Mouse (Mus musculus) C2C12 (cell line): ENCODE measurements around the gene Cdc42ep1. TPM values are rescaled to one million over a fixed set of nuclear protein-coding genes. Genes with fewer than 3 reads are reported as not detected.

Experiments used
- H3K27me3 ChIP-seq: one replicate; pipeline ENCODE4 v1.6.1; 2011; ENCODE audit not compliant: control insufficient read depth, insufficient read depth, insufficient read length
- H3K36me3 ChIP-seq: one replicate; pipeline ENCODE4 v1.6.1; 2011; ENCODE audit not compliant: control insufficient read depth, insufficient read depth
- H3K4me3 ChIP-seq: one replicate; pipeline ENCODE4 v1.5.1; 2011; ENCODE audit warnings: mild to moderate bottlenecking, control low read depth; ENCODE audit not compliant: poor library complexity, insufficient read depth, severe bottlenecking
- H3K79me2 ChIP-seq: one replicate; pipeline ENCODE4 v1.6.1; 2011; ENCODE audit not compliant: control insufficient read depth, insufficient read depth
- H3K79me3 ChIP-seq: one replicate; pipeline ENCODE4 v1.6.1; 2011; ENCODE audit warnings: low read depth, control low read depth
- H3ac ChIP-seq: one replicate; pipeline ENCODE3; 2011; ENCODE audit warnings: low read depth; ENCODE audit not compliant: control insufficient read depth, insufficient read length
- CEBPB ChIP-seq: IDR thresholded peaks from one replicate; pipeline ENCODE4 v1.6.1; 2011; ENCODE audit warnings: low read depth, mild to moderate bottlenecking, control low read depth, moderate library complexity
- CTCF ChIP-seq: IDR thresholded peaks from one replicate; pipeline ENCODE4 v1.5.1; 2011; ENCODE audit not compliant: control insufficient read depth, insufficient read depth, insufficient read length
- FOSL1 ChIP-seq: IDR thresholded peaks from one replicate; pipeline ENCODE4 v1.8.0; 2011; ENCODE audit warnings: mild to moderate bottlenecking, low read length; ENCODE audit not compliant: poor library complexity, insufficient read depth, severe bottlenecking
- MAX ChIP-seq: IDR thresholded peaks from one replicate; pipeline ENCODE4 v1.6.1; 2011; ENCODE audit warnings: mild to moderate bottlenecking, control low read depth
- MYOD1 ChIP-seq: IDR thresholded peaks from one replicate; pipeline ENCODE4 v1.6.1; 2011; ENCODE audit warnings: low read depth; ENCODE audit not compliant: control insufficient read depth, insufficient read length
- MYOG ChIP-seq: IDR thresholded peaks from one replicate; pipeline ENCODE4 v1.6.1; 2011; ENCODE audit not compliant: control insufficient read depth, insufficient read length; ENCODE audit errors: extremely low read depth
- USF1 ChIP-seq: IDR thresholded peaks from one replicate; pipeline ENCODE4 v1.6.1; 2011; ENCODE audit warnings: low read depth, mild to moderate bottlenecking, control low read depth, moderate library complexity
- polyA plus RNA-seq: library from polyadenylated mRNA; unstranded; fragments of >200 nt; fragmentation: generic; extraction: Trizol; gene quantifications from one replicate; pipeline ENCODE4 v1.2.1, GENCODE M21; 2012; ENCODE audit warnings: missing spikeins

Gene Cdc42ep1
- polyA plus RNA-seq, 1 experiment: 55.2 TPM

- Histone ChIP-seq H3K79me3 (no peaks in the 10 kb centered on the region), H3K4me3 (no peak overlapping the region), H3K79me2 (no peaks in the 10 kb centered on the region), H3ac (no peak overlapping the region), H3K27me3 (no peaks in the 10 kb centered on the region), H3K36me3 (no peaks in the 10 kb centered on the region)
- TF ChIP-seq MYOG (no peak), MAX (peak; percentile 98), MYOD1 (no peak), CEBPB (no peak), FOSL1 (no peak), USF1 (peak; percentile 45), CTCF (no peak)
Observed at GRCm38 (mm10) chr15:78815314-78816073, 26.9 kb upstream of the Cdc42ep1 start.

- TF ChIP-seq USF1 (no peak), CTCF (no peak), CEBPB (no peak), MAX (no peak), MYOG (no peak), FOSL1 (no peak), MYOD1 (no peak)
- no peak overlapping the region for H3ac ChIP-seq
- H3K79me2 ChIP-seq: no peaks in the 10 kb centered on the region
- H3K4me3 ChIP-seq: no peak overlapping the region
- no peaks in the 10 kb centered on the region for H3K36me3 ChIP-seq
- no peaks in the 10 kb centered on the region for H3K79me3 ChIP-seq
- no peaks in the 10 kb centered on the region for H3K27me3 ChIP-seq
Observed at GRCm38 (mm10) chr15:78816074-78816391, 26.4 kb upstream of the Cdc42ep1 start.

DNA sequence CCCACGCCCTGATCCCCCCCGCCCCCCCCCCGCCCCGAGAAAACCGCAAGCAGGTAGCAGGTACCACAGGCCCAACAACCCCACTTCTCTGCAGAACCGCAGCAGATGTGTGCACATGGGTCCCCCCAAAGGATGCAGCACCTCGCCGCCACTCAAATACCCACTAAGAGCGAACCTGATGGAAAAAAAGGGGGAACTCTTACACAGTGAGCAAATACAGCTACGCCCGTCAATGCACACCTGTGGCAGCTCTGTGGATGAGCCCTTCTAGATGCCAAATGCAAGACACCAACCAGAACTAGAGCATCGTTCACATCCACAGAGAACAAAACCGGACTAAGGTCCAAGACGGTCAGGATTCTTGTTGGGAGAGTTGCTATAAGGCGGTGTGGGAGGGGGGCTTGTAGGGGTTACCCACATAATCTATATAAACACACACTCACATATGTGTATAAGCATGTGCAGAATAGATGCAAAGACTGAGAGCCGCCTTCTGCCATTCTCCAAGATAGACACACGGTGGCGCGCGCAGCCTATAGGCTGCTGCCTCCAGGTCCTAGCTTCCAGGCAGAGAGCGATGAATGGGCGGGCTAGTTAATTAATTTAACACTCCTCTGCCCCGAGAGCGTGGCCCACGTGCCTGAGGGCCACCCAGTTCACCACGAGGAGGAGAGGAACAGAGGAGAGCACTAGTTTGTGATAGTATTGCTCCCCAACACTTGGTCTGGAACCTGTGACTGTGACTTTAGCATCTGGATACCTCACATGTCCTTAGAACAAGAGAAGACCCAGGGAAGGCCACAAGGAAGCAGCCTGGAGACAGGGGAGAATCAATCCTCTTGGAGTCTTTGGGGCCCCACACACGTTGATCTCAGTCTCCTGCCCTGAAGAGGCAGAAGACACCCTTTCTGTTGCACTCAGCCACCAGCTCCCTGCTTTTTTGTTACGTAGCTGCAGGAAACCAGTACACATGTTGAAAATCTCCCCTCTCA, 15.9 kb upstream of the Cdc42ep1 start:
- TF ChIP-seq MAX: peak; percentile 89
- TF ChIP-seq MYOD1: no peak
- TF ChIP-seq CTCF: peak; percentile 89
- TF ChIP-seq USF1: no peak
- Histone ChIP-seq H3K27me3 (no peaks in the 10 kb centered on the region), H3K79me2 (no peaks in the 10 kb centered on the region), H3K79me3 (no peaks in the 10 kb centered on the region), H3ac (no peak overlapping the region), H3K36me3 (no peaks in the 10 kb centered on the region), H3K4me3 (no peak overlapping the region)

DNA sequence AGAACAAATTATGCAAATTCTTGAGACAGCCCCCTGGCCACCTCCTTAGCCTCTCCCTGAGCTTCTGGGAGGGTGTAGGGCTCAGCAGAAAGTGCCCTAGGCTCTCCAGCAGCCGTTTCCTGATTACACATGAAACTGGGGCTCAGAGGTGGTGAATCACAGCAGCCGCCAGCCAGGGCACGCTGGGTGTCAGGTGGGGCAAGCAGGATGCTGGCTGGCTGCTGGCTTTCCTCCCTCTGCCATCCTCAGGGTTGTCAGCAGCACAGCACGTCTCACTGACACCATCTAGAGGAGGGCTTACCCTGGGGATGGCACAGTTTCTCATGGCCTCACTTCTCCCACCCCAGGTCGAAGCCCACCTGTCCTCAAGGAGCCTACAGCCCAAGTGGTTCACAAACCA, 14.1 kb upstream of the Cdc42ep1 start:
- TF ChIP-seq FOSL1: no peak
- TF ChIP-seq USF1: no peak
- TF ChIP-seq CEBPB: no peak
- no peak for TF ChIP-seq MYOD1
- TF ChIP-seq CTCF: peak; percentile 20
- no peak for TF ChIP-seq MYOG
- peak; percentile 81 for TF ChIP-seq MAX
- H3K79me3 ChIP-seq: no peaks in the 10 kb centered on the region
- H3K4me3 ChIP-seq: no peak overlapping the region
- H3K27me3 ChIP-seq: no peaks in the 10 kb centered on the region
- H3K79me2 ChIP-seq: no peaks in the 10 kb centered on the region
- H3ac ChIP-seq: no peak overlapping the region
- H3K36me3 ChIP-seq: no peaks in the 10 kb centered on the region

DNA sequence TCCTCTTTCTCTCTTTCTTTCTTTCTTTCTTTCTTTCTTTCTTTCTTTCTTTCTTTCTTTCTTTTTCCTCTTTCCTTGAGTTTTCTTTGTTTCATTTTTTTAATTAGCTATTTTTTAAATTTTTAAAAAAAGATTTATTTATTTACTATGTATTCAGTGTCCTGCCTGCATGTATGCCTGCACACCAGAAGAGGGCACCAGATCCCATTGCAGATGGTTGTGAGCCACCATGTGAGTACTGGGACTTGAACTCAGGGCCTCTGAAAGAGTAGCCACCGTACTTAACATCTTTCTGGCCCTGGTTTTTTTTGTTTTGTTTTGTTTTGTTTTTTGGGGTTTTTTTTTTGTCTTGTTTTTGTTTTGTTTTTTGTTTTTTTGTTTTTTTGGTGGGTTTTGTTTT, 12.8 kb upstream of the Cdc42ep1 start:
- Histone ChIP-seq H3K4me3 (no peak overlapping the region), H3K27me3 (no peaks in the 10 kb centered on the region), H3K79me2 (no peaks in the 10 kb centered on the region), H3ac (no peak overlapping the region), H3K36me3 (no peaks in the 10 kb centered on the region), H3K79me3 (no peaks in the 10 kb centered on the region)
- no peak for TF ChIP-seq USF1
- TF ChIP-seq MYOG: no peak
- no peak for TF ChIP-seq CEBPB
- TF ChIP-seq FOSL1: no peak
- no peak for TF ChIP-seq MYOD1
- TF ChIP-seq MAX: no peak
- TF ChIP-seq CTCF: no peak
